Mouse (Mus musculus) thymus, adult 2 months (tissue): Measurements from ENCODE around the gene Eif5b.

ENCODE experiments used
- CTCF ChIP-seq: fragments of 200-500 bp; IDR thresholded peaks from 2 replicates; pipeline ENCODE4 v1.5.1; 2012; ENCODE audit warnings: mild to moderate bottlenecking, control low read depth, low read length, moderate library complexity, borderline replicate concordance; ENCODE audit not compliant: control insufficient read depth, poor library complexity, insufficient read depth; ENCODE audit errors: extremely low read depth
- POLR2A ChIP-seq: fragments of 200-500 bp; IDR thresholded peaks from 2 replicates; pipeline ENCODE4 v1.6.1; 2012; ENCODE audit warnings: mild to moderate bottlenecking, low read length, control low read depth, moderate library complexity; ENCODE audit not compliant: control insufficient read depth, poor library complexity, insufficient read depth; ENCODE audit errors: extremely low read depth

- no peak for TF ChIP-seq CTCF
- TF ChIP-seq POLR2A, result no peak
These were observed 29.5 kb downstream of the Eif5b start for GRCm38 (mm10) chr1:38027301-38027700.
